Mouse (Mus musculus) heart, embryonic 16.5 days (tissue): ENCODE data around the gene Ccdc83. TPM values are rescaled to one million over a fixed set of nuclear protein-coding genes. Genes with fewer than 3 reads are reported as not detected.
A peak's percentile ranks its signal among the peaks of the same experiment; 100 is the strongest.

ENCODE experiments used
- ATAC-seq: fragments of 200-750 bp; cut with Nextera tagmentation; replicated peaks from 2 replicates; pipeline ENCODE4 v1.8.0; 2017; ENCODE audit warnings: moderate number of reproducible peaks; ENCODE audit not compliant: insufficient read depth, low FRiP score; ENCODE audit errors: extremely low read depth
- H3K27ac ChIP-seq: fragments of 300-500 bp; sonication (generic); 2 replicates; pipeline ENCODE4 v1.5.1; 2014; ENCODE audit warnings: mild to moderate bottlenecking, low read length, control low read depth, moderate library complexity
- H3K27me3 ChIP-seq: fragments of 300-500 bp; sonication (generic); 2 replicates; pipeline ENCODE4 v1.6.1; 2014; ENCODE audit warnings: low read length, mixed read lengths; ENCODE audit not compliant: control insufficient read depth, insufficient read depth
- H3K36me3 ChIP-seq: fragments of 300-500 bp; sonication (generic); 2 replicates; pipeline ENCODE4 v1.6.1; 2014; ENCODE audit not compliant: control insufficient read depth, insufficient read depth
- H3K4me1 ChIP-seq: fragments of 300-500 bp; sonication (generic); 2 replicates; pipeline ENCODE4 v1.6.1; 2014; ENCODE audit warnings: low read length, mixed read lengths; ENCODE audit not compliant: control insufficient read depth, insufficient read depth
- H3K4me2 ChIP-seq: fragments of 300-500 bp; sonication (generic); 2 replicates; pipeline ENCODE4 v1.6.1; 2014; ENCODE audit warnings: low read depth, mild to moderate bottlenecking, control low read depth, low read length
- H3K4me3 ChIP-seq: fragments of 300-500 bp; sonication (generic); 2 replicates; pipeline ENCODE4 v1.5.1; 2014; ENCODE audit warnings: mild to moderate bottlenecking, control low read depth, low read length
- H3K9ac ChIP-seq: fragments of 300-500 bp; sonication (generic); 2 replicates; pipeline ENCODE4 v1.6.1; 2014; ENCODE audit warnings: low read length, control low read depth
- H3K9me3 ChIP-seq: fragments of 300-500 bp; sonication (generic); replicated peaks from 2 replicates; pipeline ENCODE4 v1.6.1; 2016; ENCODE audit warnings: low read length; ENCODE audit not compliant: control insufficient read depth
- WGBS: fragments of 180-500 bp; shearing (Covaris S2); extraction: QIAGEN DNeasy Blood & Tissue Kit; methylation state at CpG from one replicate; pipeline ENCODE4 v1.1.7; 2014; 5-methylcytosine and 5-hydroxymethylcytosine counted together
- polyA plus RNA-seq: library from polyadenylated mRNA; unstranded; fragments of >200 nt; fragmentation: Nextera tagmentation; extraction: Ambion mirVana; gene quantifications from 2 replicates; pipeline ENCODE4 v1.2.1, GENCODE M21; 2015

The Ccdc83 gene
- not detected in 2 replicates for polyA plus RNA-seq

DNA sequence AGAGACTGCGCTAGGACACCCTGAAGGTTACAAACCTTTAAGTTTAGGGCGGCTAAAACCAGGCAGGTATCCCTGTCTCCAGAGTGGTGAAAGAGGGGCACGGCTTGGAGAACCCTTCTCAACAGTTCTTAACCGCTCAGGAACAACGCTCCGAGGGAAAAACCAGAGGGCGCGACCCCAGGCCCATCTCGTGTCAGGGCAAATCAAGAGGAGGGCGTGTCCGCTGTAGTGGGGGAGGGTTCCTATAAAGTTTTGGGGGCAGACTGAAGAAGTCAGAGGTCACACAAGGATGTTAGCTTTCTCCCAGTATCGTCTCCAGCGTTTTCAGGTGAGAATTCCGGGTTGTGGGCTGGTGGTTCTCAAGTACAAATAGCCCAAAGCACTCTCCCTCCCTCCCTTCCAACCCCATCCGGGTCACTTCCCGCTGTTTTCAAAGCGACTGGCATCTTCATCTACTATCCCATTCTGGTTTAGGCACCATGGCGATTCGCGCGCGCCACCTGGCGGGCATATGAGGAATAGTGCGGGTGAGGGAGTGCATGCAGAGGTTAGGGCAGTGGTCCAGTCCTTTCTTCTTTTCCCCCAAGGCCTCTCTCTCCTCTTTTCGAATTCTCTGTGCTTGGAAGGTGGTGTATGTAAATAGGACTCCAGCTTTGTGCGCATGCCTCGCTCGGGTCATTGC, at the start of gene Ccdc83:
TSS of gene Ccdc83 (minus strand) at position 489 of the 682 bp plus-strand sequence.
- Histone ChIP-seq H3K9ac (peak within 1 kb of the TSS; percentile 51), H3K36me3 (no peaks in the 10 kb centered on the region), H3K27me3 (no peaks in the 10 kb centered on the region), H3K4me3 (peak within 1 kb of the TSS; percentile 36), H3K4me2 (peak within 1 kb of the TSS; percentile 68), H3K9me3 (no peaks in the 10 kb centered on the region), H3K4me1 (peaks cover 4% of the 10 kb centered on the region), H3K27ac (no peak within 1 kb of the TSS)
- WGBS = 4% methylated on average over 28 of the region's 28 CpGs
- peak; percentile 37 for ATAC-seq

DNA sequence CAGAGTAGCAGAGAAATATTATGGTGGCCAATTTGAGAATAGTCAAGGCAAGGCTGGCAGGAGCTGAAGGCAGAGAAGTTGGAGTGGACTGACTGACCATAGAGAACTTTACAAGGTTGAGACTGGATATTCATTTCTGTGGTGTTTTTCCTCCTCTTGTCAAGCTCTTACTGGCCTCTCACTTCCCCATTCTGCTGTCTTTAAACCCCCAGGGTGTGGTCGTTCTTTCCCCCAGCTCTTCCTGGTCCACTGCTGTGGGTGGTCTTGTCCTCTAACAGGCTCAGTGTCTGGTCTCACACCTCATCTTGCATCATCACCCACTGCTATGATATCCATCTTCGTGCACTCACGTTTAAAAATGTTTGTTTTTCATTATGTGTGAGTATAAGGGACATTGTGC, 47.8 kb upstream of the Ccdc83 start:
- Histone ChIP-seq H3K36me3 (no peaks in the 10 kb centered on the region), H3K27ac (no peak overlapping the region), H3K4me2 (no peak overlapping the region), H3K4me1 (no peaks in the 10 kb centered on the region), H3K9me3 (no peaks in the 10 kb centered on the region), H3K9ac (no peak overlapping the region), H3K4me3 (no peak overlapping the region), H3K27me3 (no peaks in the 10 kb centered on the region)
- whole genome bisulfite sequencing = 57% methylated on average over 3 of the region's 3 CpGs
- no peak for ATAC-seq

GRCm38 (mm10) chr7:90312151-90312883, 46.7 kb upstream of the Ccdc83 start:
- WGBS = 50% methylated on average over 7 of the region's 7 CpGs
- Histone ChIP-seq H3K9me3 (no peaks in the 10 kb centered on the region), H3K9ac (no peak overlapping the region), H3K4me3 (no peak overlapping the region), H3K27ac (no peak overlapping the region), H3K27me3 (no peaks in the 10 kb centered on the region), H3K4me1 (no peaks in the 10 kb centered on the region), H3K4me2 (no peak overlapping the region), H3K36me3 (no peaks in the 10 kb centered on the region)
- 0 out of 2 replicates have a peak, but pooled peaks have one; percentile 37 for ATAC-seq

GRCm38 (mm10) chr7:90308003-90308402, 42.4 kb upstream of the Ccdc83 start:
- Histone ChIP-seq H3K27me3 (no peaks in the 10 kb centered on the region), H3K27ac (no peak overlapping the region), H3K9me3 (no peaks in the 10 kb centered on the region), H3K4me1 (no peaks in the 10 kb centered on the region), H3K4me2 (no peak overlapping the region), H3K9ac (no peak overlapping the region), H3K36me3 (no peaks in the 10 kb centered on the region), H3K4me3 (no peak overlapping the region)
- 74% methylated on average over 6 of the region's 6 CpGs for WGBS
- ATAC-seq = no peak

- ATAC-seq = no peak
- Histone ChIP-seq H3K27me3 (no peaks in the 10 kb centered on the region; the same call in 1 of the 2 replicates), H3K4me2 (no peak overlapping the region), H3K4me3 (no peak overlapping the region), H3K27ac (no peak overlapping the region), H3K9ac (no peak overlapping the region), H3K4me1 (0 out of 2 replicates have a peak, but pooled peaks cover 3% of the 10 kb centered on the region), H3K9me3 (no peaks in the 10 kb centered on the region), H3K36me3 (no peaks in the 10 kb centered on the region)
- 53% methylated on average over 1 of the region's 1 CpGs for WGBS
Measured at GRCm38 (mm10) chr7:90306968-90307367, 41.4 kb upstream of the Ccdc83 start.

DNA sequence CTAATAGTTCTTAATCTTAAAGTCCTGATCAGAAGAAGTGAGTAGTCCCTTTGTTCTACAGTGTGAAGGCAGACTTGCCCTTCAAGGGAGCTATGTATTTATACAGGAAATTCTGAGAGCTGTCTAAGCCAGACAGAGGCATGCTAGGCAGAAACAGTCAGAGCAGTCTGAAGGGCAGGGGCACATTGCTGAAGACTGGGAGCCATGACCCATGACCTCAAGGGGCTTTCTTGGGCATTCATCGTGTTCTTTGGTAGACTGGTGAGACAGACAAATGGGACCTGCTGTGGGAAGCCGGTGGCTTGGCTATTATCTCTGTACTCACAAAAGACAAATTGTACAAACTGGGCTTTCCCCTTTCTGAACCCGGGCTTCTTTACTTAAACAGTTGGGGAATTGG, 40.5 kb upstream of the Ccdc83 start:
- WGBS = 50% methylated on average over 3 of the region's 3 CpGs
- no peaks in the 10 kb centered on the region; the same call in 1 of the 2 replicates for H3K27me3 ChIP-seq

GRCm38 (mm10) chr7:90302647-90303552, 37.3 kb upstream of the Ccdc83 start:
- Histone ChIP-seq H3K27me3 (no peaks in the 10 kb centered on the region; the same call in 1 of the 2 replicates), H3K9me3 (no peaks in the 10 kb centered on the region), H3K9ac (peak overlapping the region; percentile 77), H3K4me2 (peak overlapping the region; percentile 100), H3K27ac (no peak overlapping the region), H3K36me3 (no peaks in the 10 kb centered on the region), H3K4me1 (0 out of 2 replicates have a peak, but pooled peaks cover 3% of the 10 kb centered on the region), H3K4me3 (peak overlapping the region; percentile 69)
- ATAC-seq = 0 out of 2 replicates have a peak, but pooled peaks have one; percentile 35
- 4% methylated on average over 26 of the region's 27 CpGs for WGBS

More for the DNA sequence above, 40.5 kb upstream of the Ccdc83 start:
- no peak overlapping the region for H3K27ac ChIP-seq
- 0 out of 2 replicates have a peak, but pooled peaks cover 3% of the 10 kb centered on the region for H3K4me1 ChIP-seq
- H3K4me2 ChIP-seq = no peak overlapping the region
- H3K9me3 ChIP-seq = no peaks in the 10 kb centered on the region
- ATAC-seq = no peak
- H3K36me3 ChIP-seq = no peaks in the 10 kb centered on the region
- no peak overlapping the region for H3K4me3 ChIP-seq
- no peak overlapping the region for H3K9ac ChIP-seq

DNA sequence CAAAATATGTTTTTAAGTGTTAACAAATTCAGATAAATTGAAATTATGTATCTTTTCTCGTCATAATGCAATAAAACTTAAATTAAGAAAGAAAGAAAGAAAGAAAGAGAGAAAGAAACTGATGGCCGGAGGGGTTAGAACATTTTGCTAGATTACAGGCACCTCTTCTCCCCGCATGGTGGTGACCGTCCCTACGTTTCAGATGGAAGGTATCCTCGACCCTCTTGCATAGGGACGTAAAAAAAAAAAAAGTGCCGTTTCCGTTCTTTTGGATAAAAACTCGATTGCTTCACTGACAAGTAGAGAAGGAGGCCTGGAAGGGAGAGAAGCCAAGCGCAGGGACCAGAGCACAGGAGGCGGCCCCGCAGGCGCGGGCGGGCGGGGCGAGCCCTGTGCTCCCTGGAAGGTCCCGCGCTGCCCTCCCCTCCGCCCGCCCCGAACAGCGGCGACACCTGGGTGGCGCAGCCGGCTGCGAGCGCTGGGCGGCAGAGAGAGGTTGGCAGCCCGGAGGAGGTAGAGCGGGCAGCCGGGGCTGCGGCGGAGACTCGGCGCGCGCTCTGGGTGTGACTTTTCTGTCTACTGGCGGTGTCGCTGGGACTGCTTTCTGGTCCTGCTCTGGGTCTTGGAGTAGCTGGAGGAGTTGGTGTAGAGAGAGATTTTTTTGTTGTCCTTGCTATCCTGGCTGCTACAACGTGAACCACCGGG, 36.5 kb upstream of the Ccdc83 start, which contains the start of gene Sytl2:
TSS of gene Sytl2 (plus strand) at position 311 of the 705 bp plus-strand sequence.
- 1% methylated on average over 43 of the region's 43 CpGs for WGBS
- Histone ChIP-seq H3K4me3 (peak within 1 kb of the TSS; percentile 69), H3K27ac (no peak within 1 kb of the TSS), H3K27me3 (no peaks in the 10 kb centered on the region; the same call in 1 of the 2 replicates), H3K36me3 (no peaks in the 10 kb centered on the region), H3K9me3 (peaks cover 5% of the 10 kb centered on the region; the same call in 1 of the 2 replicates), H3K4me1 (0 out of 2 replicates have a peak, but pooled peaks cover 3% of the 10 kb centered on the region), H3K4me2 (peak within 1 kb of the TSS; percentile 100), H3K9ac (peak within 1 kb of the TSS; percentile 77)
- peak; percentile 77 for ATAC-seq
